Mouse (Mus musculus) bone marrow, adult 2 months (tissue): ENCODE data around the gene Nfic. TPM values are rescaled to one million over a fixed set of nuclear protein-coding genes. Genes with fewer than 3 reads are reported as not detected.
A peak's percentile ranks its signal among the peaks of the same experiment; 100 is the strongest.

ENCODE experiments used
- H3K27ac ChIP-seq: fragments of 200-500 bp; 2 replicates; pipeline ENCODE4 v1.5.1; 2012; ENCODE audit warnings: low read depth, mild to moderate bottlenecking, control low read depth, inconsistent platforms, low read length; ENCODE audit not compliant: control insufficient read depth, poor library complexity, insufficient read depth
- H3K4me1 ChIP-seq: fragments of 200-500 bp; 2 replicates; pipeline ENCODE4 v1.6.1; 2011; ENCODE audit warnings: low read length; ENCODE audit not compliant: control insufficient read depth, insufficient read depth
- H3K4me3 ChIP-seq: fragments of 200-500 bp; replicated peaks from 2 replicates; pipeline ENCODE3; 2011; ENCODE audit warnings: mild to moderate bottlenecking, low read depth, low read length, control low read depth; ENCODE audit not compliant: control insufficient read depth
- CTCF ChIP-seq: fragments of 200-500 bp; IDR thresholded peaks from 2 replicates; pipeline ENCODE4 v1.5.1; 2011; ENCODE audit warnings: low read length, control low read depth; ENCODE audit not compliant: control insufficient read depth, insufficient read depth
- POLR2A ChIP-seq: fragments of 200-500 bp; IDR thresholded peaks from 2 replicates; pipeline ENCODE4 v1.6.1; 2011; ENCODE audit warnings: low read depth, mild to moderate bottlenecking, control low read depth, low read length, borderline replicate concordance; ENCODE audit not compliant: control insufficient read depth
- WGBS: fragments of 180-500 bp; shearing (Covaris S2); methylation state at CpG from one replicate; pipeline ENCODE4 v1.1.7; 2018; 5-methylcytosine and 5-hydroxymethylcytosine counted together
- polyA plus RNA-seq: library from polyadenylated mRNA; stranded (reverse); fragments of >200 nt; gene quantifications from 2 replicates; pipeline ENCODE4 v1.2.4, GENCODE M21; 2011; ENCODE audit warnings: low replicate concordance; ENCODE audit not compliant: missing spikeins, insufficient read depth, insufficient read length

The Nfic gene
- polyA plus RNA-seq, 1 experiment: 14.5 TPM

GRCm38 (mm10) chr10:81496969-81497368 lies 41.5 kb upstream of the Nfic start:
- H3K4me1 ChIP-seq: no peaks in the 10 kb centered on the region; the same call in 1 of the 2 replicates
- 3% methylated on average over 4 of the region's 4 CpGs for WGBS
- peak overlapping the region; percentile 78 for H3K4me3 ChIP-seq
- H3K27ac ChIP-seq: peak overlapping the region; percentile 90; the same call in 1 of the 2 replicates
- TF ChIP-seq CTCF (no peak), POLR2A (no peak)

- WGBS: under 1% methylated on average over 45 of the region's 45 CpGs
- TF ChIP-seq POLR2A: peak; percentile 63; the same call in 1 of the 2 replicates
- no peak for TF ChIP-seq CTCF
- Histone ChIP-seq H3K4me3 (peak within 1 kb of the TSS; percentile 84), H3K27ac (peak within 1 kb of the TSS; percentile 90), H3K4me1 (no peaks in the 10 kb centered on the region; the same call in 1 of the 2 replicates)
Observed at GRCm38 (mm10) chr10:81496264-81496901, 40.9 kb upstream of the Nfic start, which contains the start of gene Ncln. Gene Ncln (minus strand): TSS chr10:81496392.

GRCm38 (mm10) chr10:81495616-81496263 lies 40.3 kb upstream of the Nfic start:
- WGBS: 1% methylated on average over 41 of the region's 41 CpGs
- Histone ChIP-seq H3K4me1 (no peaks in the 10 kb centered on the region; the same call in 1 of the 2 replicates), H3K4me3 (peak overlapping the region; percentile 84), H3K27ac (peak overlapping the region; percentile 55)
- TF ChIP-seq CTCF (no peak), POLR2A (no peak)

DNA sequence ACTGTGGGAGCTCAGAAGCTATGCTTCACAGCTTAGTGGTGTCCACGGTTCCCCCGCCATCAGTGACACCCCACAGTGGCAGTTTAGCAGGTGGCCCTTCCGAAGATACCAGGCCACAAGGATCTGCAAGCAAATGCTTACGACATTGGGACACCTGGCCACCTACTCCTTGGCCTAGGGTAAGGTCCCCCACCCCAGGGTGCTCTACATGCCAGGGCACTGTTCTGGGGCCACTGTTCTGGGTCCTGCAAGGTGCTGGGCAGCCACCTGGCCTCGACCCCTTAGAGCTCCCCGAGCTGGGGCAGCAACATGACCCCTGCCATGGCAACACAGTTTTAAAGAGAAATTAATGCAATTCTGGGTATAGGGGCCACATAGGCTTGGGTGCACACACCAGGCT lies 39.7 kb upstream of the Nfic start:
- Histone ChIP-seq H3K4me3 (peak overlapping the region; percentile 84), H3K4me1 (no peaks in the 10 kb centered on the region; the same call in 1 of the 2 replicates)
- TF ChIP-seq POLR2A (no peak), CTCF (no peak)

DNA sequence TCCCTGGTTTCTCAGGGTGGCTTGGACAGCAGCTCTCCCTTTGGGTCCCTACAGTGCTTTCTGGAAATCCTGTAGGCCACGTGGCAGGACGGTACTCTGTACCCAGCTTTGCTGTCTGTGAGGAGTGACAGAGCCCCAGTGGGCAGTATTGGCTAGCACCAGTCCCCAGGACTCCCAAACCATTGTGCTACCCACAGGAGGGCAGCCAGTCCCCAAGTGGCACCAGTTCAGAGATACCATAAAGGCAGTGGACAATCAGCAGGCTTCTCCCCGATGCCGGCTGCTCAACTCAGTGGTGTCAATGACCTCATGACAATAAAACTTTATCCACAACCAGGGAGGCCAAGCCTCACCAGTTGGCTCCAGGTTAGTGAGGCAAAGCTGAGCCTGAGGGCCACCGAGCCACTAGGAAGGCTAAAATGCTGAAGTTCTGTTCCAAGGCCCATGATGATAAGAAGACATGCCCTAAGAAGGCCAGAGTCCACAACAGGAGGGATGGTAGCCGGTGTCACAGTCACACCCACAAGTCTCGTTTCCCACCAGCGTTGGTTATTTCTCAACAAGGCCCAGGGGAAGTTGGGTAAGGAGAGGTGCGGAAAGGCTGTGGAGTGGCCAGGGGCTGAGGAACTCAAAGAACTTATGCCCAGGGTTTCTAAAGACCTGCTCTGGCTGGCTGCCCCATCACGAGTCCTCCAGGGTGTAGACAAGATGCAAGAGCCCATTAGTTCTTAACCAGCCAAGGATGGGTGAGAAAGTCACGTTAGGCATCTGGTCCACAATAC lies 39.0 kb upstream of the Nfic start:
- H3K4me3 ChIP-seq: peak overlapping the region; percentile 84
- no peaks in the 10 kb centered on the region; the same call in 1 of the 2 replicates for H3K4me1 ChIP-seq
- WGBS: 47% methylated on average over 11 of the region's 11 CpGs
- peak overlapping the region; percentile 65 for H3K27ac ChIP-seq
- no peak for TF ChIP-seq CTCF
- TF ChIP-seq POLR2A: no peak

More for the DNA sequence above, 39.7 kb upstream of the Nfic start:
- 33% methylated on average over 6 of the region's 6 CpGs for WGBS
- H3K27ac ChIP-seq: peak overlapping the region; percentile 55

DNA sequence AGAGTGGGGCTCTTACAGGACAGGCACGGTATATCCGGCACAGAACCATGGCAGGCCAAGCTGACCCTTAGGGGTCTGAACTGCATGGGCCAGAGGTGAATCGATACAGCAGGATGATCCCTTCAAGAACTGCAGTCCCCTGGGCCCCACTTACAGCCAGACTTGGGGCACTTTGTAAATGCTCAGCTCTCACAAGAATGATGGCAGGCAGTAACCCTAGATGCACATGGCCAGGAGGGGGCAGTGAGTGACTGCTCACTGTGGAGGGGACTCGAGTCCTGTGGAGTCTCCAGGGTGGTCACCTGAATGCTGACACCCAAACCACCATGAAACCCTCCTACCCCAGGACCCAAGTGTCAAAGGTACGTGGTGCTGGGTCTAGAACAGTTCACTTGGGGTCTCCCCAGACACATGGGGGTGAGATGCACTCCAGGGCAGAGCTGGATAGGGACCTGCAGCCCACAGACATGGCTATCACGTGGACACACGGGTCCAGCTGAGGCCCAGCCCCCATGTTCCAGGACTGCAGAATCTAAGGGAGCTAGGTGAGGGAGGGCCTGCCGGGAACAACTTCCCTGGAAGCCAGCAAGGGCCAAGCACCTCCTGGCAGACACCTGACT lies 38.3 kb upstream of the Nfic start:
- H3K4me1 ChIP-seq: no peaks in the 10 kb centered on the region; the same call in 1 of the 2 replicates
- TF ChIP-seq POLR2A (no peak), CTCF (peak; percentile 77)
- peak overlapping the region; percentile 10 for H3K4me3 ChIP-seq
- H3K27ac ChIP-seq: peak overlapping the region; percentile 65
- WGBS: 72% methylated on average over 8 of the region's 8 CpGs

- H3K4me3 ChIP-seq: no peak overlapping the region
- WGBS: 89% methylated on average over 11 of the region's 11 CpGs
- no peaks in the 10 kb centered on the region; the same call in 1 of the 2 replicates for H3K4me1 ChIP-seq
- TF ChIP-seq POLR2A (no peak; the same call in 1 of the 2 replicates), CTCF (no peak)
- no peak overlapping the region; the same call in 1 of the 2 replicates for H3K27ac ChIP-seq
Observed at GRCm38 (mm10) chr10:81492606-81493240, 37.3 kb upstream of the Nfic start.
